Mouse (Mus musculus) limb, embryonic 10.5 days (tissue): Measurements from ENCODE around the gene Mlf2. TPM values are rescaled to one million over a fixed set of nuclear protein-coding genes. Genes with fewer than 3 reads are reported as not detected.

Source experiments
- DNase-seq: peaks from one replicate; pipeline ENCODE4 v3.0.0-alpha.2; 2017; ENCODE audit warnings: low spot score
- H3K27ac ChIP-seq: fragments of 300-500 bp; sonication (generic); 2 replicates; pipeline ENCODE4 v1.5.1; 2016; ENCODE audit warnings: mild to moderate bottlenecking
- H3K27me3 ChIP-seq: fragments of 300-500 bp; sonication (generic); 2 replicates; pipeline ENCODE4 v1.6.1; 2016; ENCODE audit warnings: low read depth, mild to moderate bottlenecking; ENCODE audit not compliant: poor library complexity, severe bottlenecking
- H3K36me3 ChIP-seq: fragments of 300-500 bp; sonication (generic); 2 replicates; pipeline ENCODE4 v1.6.1; 2016; ENCODE audit warnings: mild to moderate bottlenecking, moderate library complexity
- H3K4me1 ChIP-seq: fragments of 300-500 bp; sonication (generic); 2 replicates; pipeline ENCODE4 v1.6.1; 2016
- H3K4me3 ChIP-seq: fragments of 300-500 bp; sonication (generic); 2 replicates; pipeline ENCODE4 v1.5.1; 2016; ENCODE audit warnings: mild to moderate bottlenecking, moderate library complexity
- H3K9me3 ChIP-seq: fragments of 300-500 bp; sonication (generic); replicated peaks from 2 replicates; pipeline ENCODE4 v1.6.1; 2016; ENCODE audit warnings: mild to moderate bottlenecking
- WGBS: fragments of 180-500 bp; shearing (Covaris S2); methylation state at CpG from one replicate; pipeline ENCODE4 v1.1.7; 2016; 5-methylcytosine and 5-hydroxymethylcytosine counted together
- polyA plus RNA-seq: library from polyadenylated mRNA; unstranded; fragments of >200 nt; fragmentation: Nextera tagmentation; extraction: Ambion mirVana; gene quantifications from 2 replicates; pipeline ENCODE4 v1.2.1, GENCODE M21; 2016

Gene Mlf2
- polyA plus RNA-seq, 1 experiment from 2014 or later, result 433 TPM

GRCm38 (mm10) chr6:124931525-124932313 lies 533 bp downstream of the Mlf2 start:
- peak overlapping the region; percentile 84 for H3K4me3 ChIP-seq
- H3K36me3 ChIP-seq, result peaks cover 44% of the 10 kb centered on the region
- 1% methylated on average over 48 of the region's 48 CpGs for WGBS
- no peaks in the 10 kb centered on the region for H3K9me3 ChIP-seq
- H3K27ac ChIP-seq, result peak overlapping the region; percentile 94
- no peak for DNase-seq
- H3K4me1 ChIP-seq, result peaks cover 35% of the 10 kb centered on the region
- no peaks in the 10 kb centered on the region for H3K27me3 ChIP-seq

GRCm38 (mm10) chr6:124932314-124932695 lies 1.1 kb downstream of the Mlf2 start:
- Histone ChIP-seq H3K27me3 (no peaks in the 10 kb centered on the region), H3K36me3 (peaks cover 49% of the 10 kb centered on the region), H3K4me3 (peak overlapping the region; percentile 84), H3K9me3 (no peaks in the 10 kb centered on the region), H3K4me1 (peaks cover 35% of the 10 kb centered on the region), H3K27ac (peak overlapping the region; percentile 94)
- WGBS, result 57% methylated on average over 12 of the region's 12 CpGs
- no peak for DNase-seq

- DNase-seq, result no peak
- H3K4me3 ChIP-seq, result peak overlapping the region; percentile 84
- H3K4me1 ChIP-seq, result peaks cover 35% of the 10 kb centered on the region
- H3K27ac ChIP-seq, result no peak overlapping the region
- 89% methylated on average over 3 of the region's 3 CpGs for WGBS
- H3K36me3 ChIP-seq, result peaks cover 58% of the 10 kb centered on the region
- no peaks in the 10 kb centered on the region for H3K27me3 ChIP-seq
- H3K9me3 ChIP-seq, result no peaks in the 10 kb centered on the region
These were observed 1.9 kb downstream of the Mlf2 start for GRCm38 (mm10) chr6:124933127-124933526.

GRCm38 (mm10) chr6:124934670-124935069 lies 3.5 kb downstream of the Mlf2 start:
- Histone ChIP-seq H3K27ac (no peak overlapping the region), H3K36me3 (peaks cover 72% of the 10 kb centered on the region), H3K9me3 (no peaks in the 10 kb centered on the region), H3K4me1 (peaks cover 32% of the 10 kb centered on the region), H3K27me3 (no peaks in the 10 kb centered on the region), H3K4me3 (no peak overlapping the region)
- 90% methylated on average over 7 of the region's 7 CpGs for WGBS
- no peak for DNase-seq

GRCm38 (mm10) chr6:124936681-124937080 lies 5.5 kb downstream of the Mlf2 start:
- no peak overlapping the region for H3K27ac ChIP-seq
- no peaks in the 10 kb centered on the region for H3K9me3 ChIP-seq
- no peak for DNase-seq
- H3K27me3 ChIP-seq, result no peaks in the 10 kb centered on the region
- peaks cover 76% of the 10 kb centered on the region for H3K36me3 ChIP-seq
- 84% methylated on average over 1 of the region's 1 CpGs for WGBS
- H3K4me1 ChIP-seq, result peaks cover 24% of the 10 kb centered on the region
- H3K4me3 ChIP-seq, result no peak overlapping the region

GRCm38 (mm10) chr6:124937493-124937892 lies 6.3 kb downstream of the Mlf2 start:
- no peaks in the 10 kb centered on the region for H3K27me3 ChIP-seq
- no peak overlapping the region for H3K27ac ChIP-seq
- H3K9me3 ChIP-seq, result no peaks in the 10 kb centered on the region
- 94% methylated on average over 2 of the region's 2 CpGs for WGBS
- peaks cover 73% of the 10 kb centered on the region for H3K36me3 ChIP-seq
- no peak overlapping the region for H3K4me3 ChIP-seq
- peaks cover 18% of the 10 kb centered on the region for H3K4me1 ChIP-seq
- DNase-seq, result no peak

- H3K36me3 ChIP-seq, result peaks cover 64% of the 10 kb centered on the region
- H3K27me3 ChIP-seq, result no peaks in the 10 kb centered on the region
- WGBS, result 93% methylated on average over 7 of the region's 7 CpGs
- no peak for DNase-seq
- H3K27ac ChIP-seq, result no peak overlapping the region
- H3K4me1 ChIP-seq, result peaks cover 12% of the 10 kb centered on the region
- H3K4me3 ChIP-seq, result no peak overlapping the region
- no peaks in the 10 kb centered on the region for H3K9me3 ChIP-seq
These were observed 7.4 kb downstream of the Mlf2 start for GRCm38 (mm10) chr6:124938554-124938953.

- DNase-seq, result no peak
- Histone ChIP-seq H3K4me3 (no peak overlapping the region), H3K27me3 (no peaks in the 10 kb centered on the region), H3K4me1 (no peaks in the 10 kb centered on the region), H3K9me3 (no peaks in the 10 kb centered on the region), H3K36me3 (peaks cover 33% of the 10 kb centered on the region), H3K27ac (no peak overlapping the region)
- WGBS, result 92% methylated on average over 1 of the region's 1 CpGs
These were observed 10.5 kb downstream of the Mlf2 start for GRCm38 (mm10) chr6:124941679-124942078.

GRCm38 (mm10) chr6:124943526-124943925 lies 12.3 kb downstream of the Mlf2 start:
- H3K9me3 ChIP-seq, result no peaks in the 10 kb centered on the region
- H3K4me1 ChIP-seq, result no peaks in the 10 kb centered on the region
- H3K4me3 ChIP-seq, result no peak overlapping the region
- H3K36me3 ChIP-seq, result peaks cover 14% of the 10 kb centered on the region
- no peaks in the 10 kb centered on the region for H3K27me3 ChIP-seq
- H3K27ac ChIP-seq, result no peak overlapping the region
- no peak for DNase-seq
- WGBS, result 90% methylated on average over 3 of the region's 3 CpGs

GRCm38 (mm10) chr6:124953991-124954715 lies 23.0 kb downstream of the Mlf2 start:
- 87% methylated on average over 2 of the region's 2 CpGs for WGBS
- Histone ChIP-seq H3K4me3 (no peak overlapping the region), H3K36me3 (peaks cover 51% of the 10 kb centered on the region), H3K27me3 (no peaks in the 10 kb centered on the region), H3K27ac (no peak overlapping the region), H3K4me1 (no peaks in the 10 kb centered on the region), H3K9me3 (no peaks in the 10 kb centered on the region; the same call in 1 of the 2 replicates)
- DNase-seq, result no peak

- Histone ChIP-seq H3K9me3 (no peaks in the 10 kb centered on the region; the same call in 1 of the 2 replicates), H3K4me1 (no peaks in the 10 kb centered on the region), H3K27ac (no peak overlapping the region), H3K36me3 (peaks cover 61% of the 10 kb centered on the region), H3K27me3 (no peaks in the 10 kb centered on the region), H3K4me3 (no peak overlapping the region)
- WGBS, result 95% methylated on average over 4 of the region's 4 CpGs
- DNase-seq, result no peak
These were observed 24.0 kb downstream of the Mlf2 start for GRCm38 (mm10) chr6:124955212-124955611.

GRCm38 (mm10) chr6:124958127-124958526 lies 26.9 kb downstream of the Mlf2 start:
- Histone ChIP-seq H3K4me3 (no peak overlapping the region), H3K27me3 (no peaks in the 10 kb centered on the region), H3K4me1 (no peaks in the 10 kb centered on the region), H3K9me3 (no peaks in the 10 kb centered on the region), H3K36me3 (peaks cover 88% of the 10 kb centered on the region), H3K27ac (no peak overlapping the region)
- WGBS, result 92% methylated on average over 3 of the region's 3 CpGs
- no peak for DNase-seq

GRCm38 (mm10) chr6:124959960-124960359 lies 28.8 kb downstream of the Mlf2 start:
- H3K4me1 ChIP-seq, result peaks cover 8% of the 10 kb centered on the region
- H3K27me3 ChIP-seq, result no peaks in the 10 kb centered on the region
- H3K36me3 ChIP-seq, result peaks cover 79% of the 10 kb centered on the region
- WGBS, result 94% methylated on average over 13 of the region's 13 CpGs
- no peak overlapping the region for H3K4me3 ChIP-seq
- no peak overlapping the region for H3K27ac ChIP-seq
- H3K9me3 ChIP-seq, result no peaks in the 10 kb centered on the region
- no peak for DNase-seq
